Mouse (Mus musculus): ENCODE data around the gene Tex261. TPM values are rescaled to one million over a fixed set of nuclear protein-coding genes. Genes with fewer than 3 reads are reported as not detected.
A peak's percentile ranks its signal among the peaks of the same experiment; 100 is the strongest.

Gene Tex261
- polyA plus RNA-seq, 1 experiment = 90.5 TPM

GRCm38 (mm10) chr6:83762344-83762743, 13.3 kb downstream of the Tex261 start, which contains the start of gene Ankrd53:
TSS of gene Ankrd53 (plus strand) at chr6:83762644.
- Histone ChIP-seq H3K36me3 (ENCODE audit: control insufficient read depth, insufficient read depth, low read length) (no peaks in the 10 kb centered on the region), H3K4me1 (ENCODE audit: control insufficient read depth, insufficient read depth, insufficient read length, low read length) (peaks cover 9% of the 10 kb centered on the region), H3K27ac (ENCODE audit: insufficient read depth, low read depth, low read length) (no peak within 1 kb of the TSS), H3K27me3 (ENCODE audit: control insufficient read depth, insufficient read depth, low read length) (peaks cover 10% of the 10 kb centered on the region; the same call in 1 of the 2 replicates), H3K4me3 (ENCODE audit: low read depth, low read length) (peak within 1 kb of the TSS; percentile 40)
- 29% methylated on average over 6 of the region's 6 CpGs for WGBS
- TF ChIP-seq CTCF (IDR thresholded peaks at IDR 0.05; ENCODE audit: extremely low read depth, insufficient read length, insufficient replicate concordance, low read depth, low read length) (no peak), POLR2A (IDR thresholded peaks at IDR 0.05; ENCODE audit: low read depth, low read length) (no peak)

GRCm38 (mm10) chr6:83756051-83756450, 19.6 kb downstream of the Tex261 start:
- Histone ChIP-seq H3K27me3 (ENCODE audit: control insufficient read depth, insufficient read depth, low read length) (peaks cover 8% of the 10 kb centered on the region; the same call in 1 of the 2 replicates), H3K27ac (ENCODE audit: insufficient read depth, low read depth, low read length) (no peak overlapping the region), H3K4me3 (ENCODE audit: low read depth, low read length) (no peak overlapping the region), H3K36me3 (ENCODE audit: control insufficient read depth, insufficient read depth, low read length) (no peaks in the 10 kb centered on the region), H3K4me1 (ENCODE audit: control insufficient read depth, insufficient read depth, insufficient read length, low read length) (no peaks in the 10 kb centered on the region; the same call in 1 of the 2 replicates)
- 84% methylated on average over 9 of the region's 9 CpGs for WGBS
- no peak for TF ChIP-seq POLR2A (IDR thresholded peaks at IDR 0.05; ENCODE audit: low read depth, low read length)
- no peak for TF ChIP-seq CTCF (IDR thresholded peaks at IDR 0.05; ENCODE audit: extremely low read depth, insufficient read length, insufficient replicate concordance, low read depth, low read length)

- WGBS = 7% methylated on average over 11 of the region's 11 CpGs
- TF ChIP-seq CTCF (IDR thresholded peaks at IDR 0.05; ENCODE audit: extremely low read depth, insufficient read length, insufficient replicate concordance, low read depth, low read length) (peak; percentile 78; the same call in 1 of the 2 replicates), POLR2A (IDR thresholded peaks at IDR 0.05; ENCODE audit: low read depth, low read length) (no peak)
- Histone ChIP-seq H3K27me3 (ENCODE audit: control insufficient read depth, insufficient read depth, low read length) (no peaks in the 10 kb centered on the region), H3K36me3 (ENCODE audit: control insufficient read depth, insufficient read depth, low read length) (no peaks in the 10 kb centered on the region), H3K4me3 (ENCODE audit: low read depth, low read length) (no peak overlapping the region), H3K4me1 (ENCODE audit: control insufficient read depth, insufficient read depth, insufficient read length, low read length) (no peaks in the 10 kb centered on the region), H3K27ac (ENCODE audit: insufficient read depth, low read depth, low read length) (no peak overlapping the region)
Measured at GRCm38 (mm10) chr6:83750171-83750684, 25.4 kb downstream of the Tex261 start.

GRCm38 (mm10) chr6:83749286-83749685, 26.3 kb downstream of the Tex261 start:
- TF ChIP-seq POLR2A (IDR thresholded peaks at IDR 0.05; ENCODE audit: low read depth, low read length) = no peak
- no peak for TF ChIP-seq CTCF (IDR thresholded peaks at IDR 0.05; ENCODE audit: extremely low read depth, insufficient read length, insufficient replicate concordance, low read depth, low read length)
- Histone ChIP-seq H3K27ac (ENCODE audit: insufficient read depth, low read depth, low read length) (no peak overlapping the region), H3K4me3 (ENCODE audit: low read depth, low read length) (no peak overlapping the region), H3K27me3 (ENCODE audit: control insufficient read depth, insufficient read depth, low read length) (no peaks in the 10 kb centered on the region), H3K36me3 (ENCODE audit: control insufficient read depth, insufficient read depth, low read length) (no peaks in the 10 kb centered on the region), H3K4me1 (ENCODE audit: control insufficient read depth, insufficient read depth, insufficient read length, low read length) (no peaks in the 10 kb centered on the region; the same call in 1 of the 2 replicates)
- 66% methylated on average over 3 of the region's 3 CpGs for WGBS

- no peak for TF ChIP-seq CTCF (IDR thresholded peaks at IDR 0.05; ENCODE audit: extremely low read depth, insufficient read length, insufficient replicate concordance, low read depth, low read length)
- TF ChIP-seq POLR2A (IDR thresholded peaks at IDR 0.05; ENCODE audit: low read depth, low read length) = no peak
- H3K4me1 ChIP-seq (ENCODE audit: control insufficient read depth, insufficient read depth, insufficient read length, low read length) = peaks cover 4% of the 10 kb centered on the region; the same call in 1 of the 2 replicates
- WGBS = 71% methylated on average over 2 of the region's 2 CpGs
- no peaks in the 10 kb centered on the region for H3K27me3 ChIP-seq (ENCODE audit: control insufficient read depth, insufficient read depth, low read length)
- no peaks in the 10 kb centered on the region for H3K36me3 ChIP-seq (ENCODE audit: control insufficient read depth, insufficient read depth, low read length)
- no peak overlapping the region for H3K4me3 ChIP-seq (ENCODE audit: low read depth, low read length)
- no peak overlapping the region for H3K27ac ChIP-seq (ENCODE audit: insufficient read depth, low read depth, low read length)
Measured at GRCm38 (mm10) chr6:83745466-83745865, 30.1 kb downstream of the Tex261 start.

GRCm38 (mm10) chr6:83744557-83744956, 31.1 kb downstream of the Tex261 start:
- Histone ChIP-seq H3K27ac (ENCODE audit: insufficient read depth, low read depth, low read length) (no peak overlapping the region), H3K27me3 (ENCODE audit: control insufficient read depth, insufficient read depth, low read length) (no peaks in the 10 kb centered on the region), H3K4me3 (ENCODE audit: low read depth, low read length) (no peak overlapping the region), H3K4me1 (ENCODE audit: control insufficient read depth, insufficient read depth, insufficient read length, low read length) (peaks cover 4% of the 10 kb centered on the region; the same call in 1 of the 2 replicates), H3K36me3 (ENCODE audit: control insufficient read depth, insufficient read depth, low read length) (no peaks in the 10 kb centered on the region)
- 21% methylated on average over 5 of the region's 5 CpGs for WGBS
- no peak for TF ChIP-seq POLR2A (IDR thresholded peaks at IDR 0.05; ENCODE audit: low read depth, low read length)
- TF ChIP-seq CTCF (IDR thresholded peaks at IDR 0.05; ENCODE audit: extremely low read depth, insufficient read length, insufficient replicate concordance, low read depth, low read length) = no peak

- Histone ChIP-seq H3K4me3 (ENCODE audit: low read depth, low read length) (no peak overlapping the region), H3K27me3 (ENCODE audit: control insufficient read depth, insufficient read depth, low read length) (no peaks in the 10 kb centered on the region), H3K27ac (ENCODE audit: insufficient read depth, low read depth, low read length) (no peak overlapping the region), H3K4me1 (ENCODE audit: control insufficient read depth, insufficient read depth, insufficient read length, low read length) (peaks cover 4% of the 10 kb centered on the region; the same call in 1 of the 2 replicates), H3K36me3 (ENCODE audit: control insufficient read depth, insufficient read depth, low read length) (no peaks in the 10 kb centered on the region)
- 32% methylated on average over 5 of the region's 5 CpGs for WGBS
- no peak for TF ChIP-seq CTCF (IDR thresholded peaks at IDR 0.05; ENCODE audit: extremely low read depth, insufficient read length, insufficient replicate concordance, low read depth, low read length)
- no peak for TF ChIP-seq POLR2A (IDR thresholded peaks at IDR 0.05; ENCODE audit: low read depth, low read length)
Measured at GRCm38 (mm10) chr6:83744126-83744525, 31.5 kb downstream of the Tex261 start.

All from small intestine, adult 2 months (tissue).